Mouse (Mus musculus) embryo, embryonic 10 days (tissue): Measurements from ENCODE around the gene Olfr1252.

Experiments used
- DNase-seq: peaks from one replicate; pipeline ENCODE4 v3.0.0-alpha.2; 2015; ENCODE audit warnings: low spot score

Olfr1252 gene

GRCm38 (mm10) chr2:89724912-89725311 is at the start of gene Olfr1252:
Gene Olfr1252 (minus strand): TSS chr2:89725012.
- no peak for DNase-seq

- DNase-seq: no peak
Observed at GRCm38 (mm10) chr2:89756990-89757389, 32.2 kb upstream of the Olfr1252 start, which contains the start of gene Olfr1253. Gene Olfr1253 (minus strand): TSS chr2:89757090.

DNA sequence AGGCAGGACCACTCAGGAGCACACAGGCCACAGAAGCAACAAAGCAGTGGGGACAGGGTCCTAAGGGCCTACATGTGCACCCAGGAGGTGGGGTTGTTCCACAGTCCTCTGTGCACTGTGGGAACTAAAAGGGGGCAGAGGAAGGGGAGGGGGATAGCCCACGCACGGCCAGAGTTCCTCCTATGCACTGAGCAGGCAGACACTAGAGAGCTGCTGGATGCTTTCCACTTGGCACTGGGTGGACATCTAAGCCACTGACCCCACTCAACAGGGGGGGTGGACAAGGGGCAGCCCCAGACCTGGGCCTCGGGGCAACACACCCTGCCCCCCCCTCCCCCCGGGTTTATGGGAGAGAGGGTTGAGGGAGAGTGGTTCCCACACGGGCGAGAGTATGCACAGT is 32.8 kb downstream of the Olfr1252 start:
- DNase-seq: no peak

- DNase-seq: no peak
Observed at GRCm38 (mm10) chr2:89671836-89672235, 53.0 kb downstream of the Olfr1252 start, which contains the start of gene Olfr1251. Gene Olfr1251 (minus strand): TSS chr2:89671936.
